Mouse (Mus musculus) limb, embryonic 11.5 days (tissue): Measurements from ENCODE around the gene Prdm2. TPM values are rescaled to one million over a fixed set of nuclear protein-coding genes. Genes with fewer than 3 reads are reported as not detected.

Experiments used
- ATAC-seq: fragments of 200-750 bp; cut with Nextera tagmentation; 2 replicates; pipeline ENCODE4 v1.8.0; 2017; ENCODE audit warnings: low read depth; ENCODE audit not compliant: insufficient number of reproducible peaks, low FRiP score, low TSS enrichment
- DNase-seq: peaks from one replicate; pipeline ENCODE4 v3.0.0-alpha.2; 2015; ENCODE audit warnings: low spot score
- H3K27ac ChIP-seq: fragments of 300-500 bp; sonication (generic); replicated peaks from 2 replicates; pipeline ENCODE4 v1.5.1; 2014; ENCODE audit warnings: low read depth, mild to moderate bottlenecking, low read length
- H3K27me3 ChIP-seq: fragments of 300-500 bp; sonication (generic); 2 replicates; pipeline ENCODE4 v1.6.1; 2014; ENCODE audit warnings: mild to moderate bottlenecking, low read length, mixed read lengths; ENCODE audit not compliant: control insufficient read depth, insufficient read depth
- H3K36me3 ChIP-seq: fragments of 300-500 bp; sonication (generic); 2 replicates; pipeline ENCODE4 v1.6.1; 2014; ENCODE audit warnings: mild to moderate bottlenecking, low read length, moderate library complexity, mixed read lengths; ENCODE audit not compliant: control insufficient read depth, insufficient read depth
- H3K4me1 ChIP-seq: fragments of 300-500 bp; sonication (generic); 2 replicates; pipeline ENCODE4 v1.6.1; 2014; ENCODE audit warnings: low read length, mixed read lengths; ENCODE audit not compliant: control insufficient read depth, insufficient read depth
- H3K4me2 ChIP-seq: fragments of 300-500 bp; sonication (generic); 2 replicates; pipeline ENCODE4 v1.6.1; 2014; ENCODE audit warnings: low read depth, mild to moderate bottlenecking, moderate library complexity; ENCODE audit not compliant: severe bottlenecking
- H3K4me3 ChIP-seq: fragments of 300-500 bp; sonication (generic); 2 replicates; pipeline ENCODE4 v1.5.1; 2014; ENCODE audit warnings: low read depth, low read length
- H3K9ac ChIP-seq: fragments of 300-500 bp; sonication (generic); 2 replicates; pipeline ENCODE4 v1.6.1; 2014; ENCODE audit warnings: mild to moderate bottlenecking, low read length
- H3K9me3 ChIP-seq: fragments of 300-500 bp; sonication (generic); 2 replicates; pipeline ENCODE4 v1.6.1; 2016; ENCODE audit warnings: low read length; ENCODE audit not compliant: control insufficient read depth
- WGBS: fragments of 180-500 bp; shearing (Covaris S2); extraction: QIAGEN DNeasy Blood & Tissue Kit; methylation state at CpG from one replicate; pipeline ENCODE4 v1.1.7; 2014; 5-methylcytosine and 5-hydroxymethylcytosine counted together
- polyA plus RNA-seq: library from polyadenylated mRNA; unstranded; fragments of >200 nt; fragmentation: Nextera tagmentation; extraction: Ambion mirVana; gene quantifications from 2 replicates; pipeline ENCODE4 v1.2.1, GENCODE M21; 2014

Gene Prdm2
- 15.8 and 16.9 TPM in 2 replicates for polyA plus RNA-seq

- 3% methylated on average over 72 of the region's 96 CpGs for WGBS
Measured at GRCm38 (mm10) chr4:143212341-143213174, at the start of gene Prdm2. Gene Prdm2 (minus strand): TSS chr4:143212995.

GRCm38 (mm10) chr4:143259718-143260349 is 47.0 kb upstream of the Prdm2 start:
- Histone ChIP-seq H3K27me3 (no peaks in the 10 kb centered on the region), H3K4me1 (no peaks in the 10 kb centered on the region), H3K9me3 (no peaks in the 10 kb centered on the region), H3K9ac (no peak overlapping the region), H3K36me3 (no peaks in the 10 kb centered on the region), H3K27ac (no peak overlapping the region), H3K4me2 (no peak overlapping the region), H3K4me3 (no peak overlapping the region)
- ATAC-seq = no peak
- 64% methylated on average over 7 of the region's 8 CpGs for WGBS
- DNase-seq = no peak

More at GRCm38 (mm10) chr4:143212341-143213174, at the start of gene Prdm2:
- Histone ChIP-seq H3K9ac (peak within 1 kb of the TSS; percentile 94), H3K27ac (peak within 1 kb of the TSS; percentile 68; the same call in 1 of the 2 replicates), H3K4me1 (peaks cover 6% of the 10 kb centered on the region; the same call in 1 of the 2 replicates), H3K9me3 (no peaks in the 10 kb centered on the region), H3K27me3 (no peaks in the 10 kb centered on the region), H3K4me3 (peak within 1 kb of the TSS; percentile 86), H3K4me2 (peak within 1 kb of the TSS; percentile 75), H3K36me3 (no peaks in the 10 kb centered on the region)
- DNase-seq (peak; percentile 80), ATAC-seq (peak; percentile 73)

GRCm38 (mm10) chr4:143258517-143258916 is 45.7 kb upstream of the Prdm2 start:
- no peaks in the 10 kb centered on the region for H3K4me1 ChIP-seq
- H3K36me3 ChIP-seq = no peaks in the 10 kb centered on the region
- 34% methylated on average over 19 of the region's 19 CpGs for WGBS
- peak overlapping the region; percentile 18; the same call in 1 of the 2 replicates for H3K4me2 ChIP-seq
- no peaks in the 10 kb centered on the region for H3K27me3 ChIP-seq
- H3K4me3 ChIP-seq = no peak overlapping the region
- no peak overlapping the region for H3K9ac ChIP-seq
- peak; percentile 75 for DNase-seq
- no peak for ATAC-seq
- no peaks in the 10 kb centered on the region for H3K9me3 ChIP-seq
- H3K27ac ChIP-seq = no peak overlapping the region

- Histone ChIP-seq H3K36me3 (no peaks in the 10 kb centered on the region), H3K27me3 (no peaks in the 10 kb centered on the region), H3K4me2 (no peak overlapping the region), H3K9me3 (no peaks in the 10 kb centered on the region), H3K9ac (no peak overlapping the region), H3K4me1 (no peaks in the 10 kb centered on the region), H3K4me3 (no peak overlapping the region), H3K27ac (no peak overlapping the region)
- ATAC-seq (no peak), DNase-seq (no peak)
- 46% methylated on average over 6 of the region's 6 CpGs for WGBS
Measured at GRCm38 (mm10) chr4:143257971-143258370, 45.2 kb upstream of the Prdm2 start.

- no peak overlapping the region for H3K27ac ChIP-seq
- ATAC-seq = no peak
- H3K9me3 ChIP-seq = no peaks in the 10 kb centered on the region
- 53% methylated on average over 8 of the region's 8 CpGs for WGBS
- no peaks in the 10 kb centered on the region for H3K36me3 ChIP-seq
- DNase-seq = no peak
- no peak overlapping the region for H3K4me2 ChIP-seq
- H3K9ac ChIP-seq = no peak overlapping the region
- no peaks in the 10 kb centered on the region for H3K4me1 ChIP-seq
- no peaks in the 10 kb centered on the region for H3K27me3 ChIP-seq
- H3K4me3 ChIP-seq = no peak overlapping the region
Measured at GRCm38 (mm10) chr4:143255541-143255940, 42.7 kb upstream of the Prdm2 start.

GRCm38 (mm10) chr4:143253356-143253755 is 40.6 kb upstream of the Prdm2 start:
- Histone ChIP-seq H3K4me3 (no peak overlapping the region), H3K4me2 (no peak overlapping the region), H3K36me3 (no peaks in the 10 kb centered on the region), H3K4me1 (no peaks in the 10 kb centered on the region), H3K27me3 (no peaks in the 10 kb centered on the region), H3K9ac (no peak overlapping the region), H3K9me3 (no peaks in the 10 kb centered on the region), H3K27ac (no peak overlapping the region)
- ATAC-seq = no peak
- 81% methylated on average over 1 of the region's 1 CpGs for WGBS
- no peak for DNase-seq

- H3K36me3 ChIP-seq = no peaks in the 10 kb centered on the region
- DNase-seq (peak; percentile 56), ATAC-seq (no peak)
- H3K9ac ChIP-seq = no peak overlapping the region
- H3K27me3 ChIP-seq = no peaks in the 10 kb centered on the region
- no peak overlapping the region for H3K4me2 ChIP-seq
- no peaks in the 10 kb centered on the region for H3K9me3 ChIP-seq
- no peaks in the 10 kb centered on the region for H3K4me1 ChIP-seq
- 74% methylated on average over 5 of the region's 5 CpGs for WGBS
- H3K27ac ChIP-seq = no peak overlapping the region
- H3K4me3 ChIP-seq = no peak overlapping the region
Measured at GRCm38 (mm10) chr4:143248050-143248449, 35.3 kb upstream of the Prdm2 start.

GRCm38 (mm10) chr4:143241294-143241693 is 28.5 kb upstream of the Prdm2 start:
- ATAC-seq = no peak
- Histone ChIP-seq H3K36me3 (no peaks in the 10 kb centered on the region), H3K27ac (no peak overlapping the region), H3K27me3 (no peaks in the 10 kb centered on the region), H3K9ac (no peak overlapping the region), H3K4me2 (no peak overlapping the region), H3K4me1 (no peaks in the 10 kb centered on the region), H3K4me3 (no peak overlapping the region), H3K9me3 (no peaks in the 10 kb centered on the region)
- 78% methylated on average over 9 of the region's 9 CpGs for WGBS
- DNase-seq = no peak
